In genomic region chr7:110221586-110222481, GRCm38 (mm10) we compare ENCODE assay signal across 7 mouse cellular contexts. TPM values are rescaled to one million over a fixed set of nuclear protein-coding genes. Genes with fewer than 3 reads are reported as not detected.
DNase-seq lines count a peak whose midpoint lies in the region; ATAC-seq and TF ChIP-seq lines count a peak whose summit lies in the region.

TSS of gene Swap70 (plus strand) at chr7:110221711.

- TF ChIP-seq POLR2A in small intestine, adult 2 months (IDR thresholded peaks at IDR 0.05; ENCODE audit: low read depth, low read length): peak; percentile 98

- H3K4me2 ChIP-seq in intestine, postnatal 0 days (replicated peaks; ENCODE audit: low read depth): peak within 1 kb of the TSS; percentile 83
- peak within 1 kb of the TSS; percentile 84 for H3K4me2 ChIP-seq in midbrain, embryonic 12.5 days (replicated peaks)

- H3K4me1 ChIP-seq in intestine, postnatal 0 days (replicated peaks; ENCODE audit: control insufficient read depth, insufficient read depth, low read length): 0 out of 2 replicates have a peak, but pooled peaks cover 3% of the 10 kb centered on the region
- no peaks in the 10 kb centered on the region; the same call in 1 of the 2 replicates for H3K4me1 ChIP-seq in midbrain, embryonic 12.5 days
- H3K4me1 ChIP-seq in small intestine, adult 2 months (ENCODE audit: control insufficient read depth, insufficient read depth, insufficient read length, low read length): no peaks in the 10 kb centered on the region

- H3K9me3 ChIP-seq in intestine, postnatal 0 days (ENCODE audit: control insufficient read depth): no peaks in the 10 kb centered on the region
- H3K9me3 ChIP-seq in midbrain, embryonic 12.5 days: no peaks in the 10 kb centered on the region

- WGBS in intestine, postnatal 0 days: under 1% methylated on average over 73 of the region's 73 CpGs
- WGBS in midbrain, embryonic 12.5 days: under 1% methylated on average over 73 of the region's 73 CpGs
- WGBS in small intestine, adult 2 months: under 1% methylated on average over 73 of the region's 73 CpGs

- H3K36me3 ChIP-seq in intestine, postnatal 0 days (ENCODE audit: control insufficient read depth, insufficient read depth): peaks cover 9% of the 10 kb centered on the region; the same call in 1 of the 2 replicates
- H3K36me3 ChIP-seq in midbrain, embryonic 12.5 days: 0 out of 2 replicates have a peak, but pooled peaks cover 3% of the 10 kb centered on the region
- H3K36me3 ChIP-seq in small intestine, adult 2 months (ENCODE audit: control insufficient read depth, insufficient read depth, low read length): peaks cover 4% of the 10 kb centered on the region; the same call in 1 of the 2 replicates

- peak within 1 kb of the TSS; percentile 85 for H3K9ac ChIP-seq in intestine, postnatal 0 days (ENCODE audit: low read depth, low read length)
- peak within 1 kb of the TSS; percentile 79 for H3K9ac ChIP-seq in midbrain, embryonic 12.5 days (replicated peaks)

- H3K4me3 ChIP-seq in intestine, postnatal 0 days (ENCODE audit: low read depth, low read length): peak within 1 kb of the TSS; percentile 96
- H3K4me3 ChIP-seq in midbrain, embryonic 12.5 days: peak within 1 kb of the TSS; percentile 78
- peak within 1 kb of the TSS; percentile 88 for H3K4me3 ChIP-seq in small intestine, adult 2 months (ENCODE audit: low read depth, low read length)

- DNase-seq in adrenal gland, adult 2 months: peak; percentile 94
- peak; percentile 95 for DNase-seq in embryo, embryonic 9.5 days (ENCODE audit: extremely low spot score)
- DNase-seq in gonadal fat pad, adult 2 months (ENCODE audit: low read depth): no peak
- peak; percentile 84 for DNase-seq in left cerebral cortex, postnatal 4 days

- peak; percentile 98 for ATAC-seq in intestine, postnatal 0 days
- ATAC-seq in midbrain, embryonic 12.5 days (ENCODE audit: low FRiP score, low read depth): peak; percentile 99

- H3K27ac ChIP-seq in intestine, postnatal 0 days (ENCODE audit: low read depth, low read length): peak within 1 kb of the TSS; percentile 87
- H3K27ac ChIP-seq in midbrain, embryonic 12.5 days (replicated peaks): peak within 1 kb of the TSS; percentile 81
- H3K27ac ChIP-seq in small intestine, adult 2 months (ENCODE audit: insufficient read depth, low read depth, low read length): peak within 1 kb of the TSS; percentile 50

- intact Hi-C loops in left cerebral cortex, postnatal 4 days (cut with DNase I): loop anchor here (5.0 kb wide), 1 partner anchor 40 kb away; no protein-coding TSS in a partner anchor

- no peaks in the 10 kb centered on the region for H3K27me3 ChIP-seq in intestine, postnatal 0 days (replicated peaks; ENCODE audit: control insufficient read depth, insufficient read depth, low read length)
- H3K27me3 ChIP-seq in midbrain, embryonic 12.5 days: no peaks in the 10 kb centered on the region
- no peaks in the 10 kb centered on the region for H3K27me3 ChIP-seq in small intestine, adult 2 months (ENCODE audit: control insufficient read depth, insufficient read depth, low read length)

- TF ChIP-seq CTCF in intestine, postnatal 0 days (IDR thresholded peaks at IDR 0.05; ENCODE audit: low read depth): peak; percentile 75
- no peak; the same call in 1 of the 2 replicates for TF ChIP-seq CTCF in small intestine, adult 2 months (IDR thresholded peaks at IDR 0.05; ENCODE audit: extremely low read depth, insufficient read length, insufficient replicate concordance, low read depth, low read length)

RNA-seq across cellular contexts. Expression of gene Swap70, which starts in this region (rescaled TPM):
- total RNA-seq in adrenal gland, adult 2 months (2021): 10 to 100 TPM; 12.6 to 23.2 TPM
- polyA plus RNA-seq in adrenal gland, adult 2 months (2012; rRNA removed): 10.7 and 13.0 TPM in 2 replicates
- polyA plus RNA-seq in gonadal fat pad, adult 2 months (2012; rRNA removed): 11.3 and 18.7 TPM in 2 replicates
- polyA plus RNA-seq in intestine, postnatal 0 days (2015; fragmentation: Nextera tagmentation; extraction: Ambion mirVana): 11.1 and 12.9 TPM in 2 replicates
- total RNA-seq in left cerebral cortex, postnatal 4 days (2021): 10 to 100 TPM; 10.4 to 12.2 TPM
- 17.0 and 19.2 TPM in 2 replicates for polyA plus RNA-seq in midbrain, embryonic 12.5 days (2016; fragmentation: Nextera tagmentation; extraction: Ambion mirVana)
- 4.3 and 9.7 TPM in 2 replicates for polyA plus RNA-seq in small intestine, adult 2 months (2012; rRNA removed)
